Mouse (Mus musculus) cerebellum, adult 9-11 months (tissue): ENCODE data around the gene Arhgef10l.

Experiments
- DNase-seq: peaks from one replicate; pipeline ENCODE4 v3.0.0; 2022

The Arhgef10l gene

DNA sequence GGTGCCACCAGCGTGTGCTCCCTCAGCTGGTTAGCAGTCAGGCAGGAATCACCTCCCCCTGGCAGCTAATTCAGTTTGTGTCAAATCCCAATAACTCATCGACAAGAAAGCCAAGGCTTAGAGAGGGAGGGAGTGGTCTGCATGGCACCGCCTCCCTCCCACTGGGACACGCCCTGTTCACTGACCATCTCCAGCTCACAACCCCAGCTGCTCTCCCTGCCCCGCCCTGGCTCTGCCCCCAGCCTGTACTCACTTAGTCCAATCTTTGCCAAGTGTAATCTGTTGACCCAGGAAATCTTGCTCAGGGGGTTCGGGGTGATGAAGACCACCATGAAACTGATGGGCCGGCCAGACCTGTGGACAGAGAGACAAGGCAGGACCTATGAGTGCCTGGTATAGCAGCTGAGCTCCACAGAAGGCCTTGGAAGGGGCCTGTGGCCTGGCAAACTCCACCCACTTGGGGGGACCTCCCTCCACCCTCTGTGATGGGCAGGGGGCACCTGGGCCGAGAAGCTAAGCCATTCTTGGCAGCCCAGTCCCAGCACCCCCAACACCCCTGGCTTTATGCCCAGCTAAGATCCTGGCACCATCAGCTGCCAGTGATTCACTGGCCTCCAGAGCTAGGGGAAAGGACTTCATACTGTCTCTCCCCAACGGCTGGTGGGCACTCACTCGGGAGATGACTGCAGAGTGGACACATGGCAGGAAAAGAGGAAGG is 103.2 kb downstream of the Arhgef10l start:
- DNase-seq = no peak

DNA sequence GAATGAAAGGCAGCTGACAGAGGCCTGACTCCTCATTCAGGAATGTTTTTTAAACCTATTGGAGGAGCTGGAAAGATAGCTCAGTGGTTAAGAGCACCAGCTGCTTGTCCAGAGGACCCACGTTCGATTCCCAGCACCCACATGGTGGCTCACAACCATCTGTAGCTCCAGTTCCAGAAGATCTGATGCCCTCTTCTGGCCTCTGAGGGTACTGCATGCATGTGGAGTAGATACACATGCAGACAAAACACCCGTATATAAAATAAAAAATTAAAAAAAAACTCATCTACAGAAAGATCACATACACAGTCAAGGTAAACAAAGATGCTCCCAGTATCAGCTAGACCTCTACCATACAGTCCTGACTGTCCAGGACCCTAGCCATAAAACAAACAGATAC is 104.1 kb downstream of the Arhgef10l start:
- DNase-seq = no peak

DNA sequence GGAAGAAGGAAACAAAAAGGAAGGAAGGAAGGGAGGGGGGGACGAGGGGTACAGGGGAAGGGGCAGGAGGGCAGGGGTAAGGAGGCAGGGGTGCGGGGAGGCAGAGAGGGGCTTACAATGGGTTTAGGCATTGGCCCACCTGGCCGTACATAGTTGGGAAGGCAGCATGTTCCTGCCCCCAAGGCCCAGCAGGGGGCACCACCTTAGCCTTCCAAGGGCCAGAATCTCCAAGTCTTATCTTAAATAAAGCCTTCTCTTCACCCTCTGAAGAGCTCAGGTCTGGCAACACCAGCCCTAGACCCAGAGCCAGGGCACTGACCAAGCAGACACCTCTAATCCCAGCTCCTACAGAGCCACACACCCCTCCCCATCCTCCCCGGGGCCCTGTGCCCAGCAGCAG is 106.0 kb downstream of the Arhgef10l start:
- no peak for DNase-seq

DNA sequence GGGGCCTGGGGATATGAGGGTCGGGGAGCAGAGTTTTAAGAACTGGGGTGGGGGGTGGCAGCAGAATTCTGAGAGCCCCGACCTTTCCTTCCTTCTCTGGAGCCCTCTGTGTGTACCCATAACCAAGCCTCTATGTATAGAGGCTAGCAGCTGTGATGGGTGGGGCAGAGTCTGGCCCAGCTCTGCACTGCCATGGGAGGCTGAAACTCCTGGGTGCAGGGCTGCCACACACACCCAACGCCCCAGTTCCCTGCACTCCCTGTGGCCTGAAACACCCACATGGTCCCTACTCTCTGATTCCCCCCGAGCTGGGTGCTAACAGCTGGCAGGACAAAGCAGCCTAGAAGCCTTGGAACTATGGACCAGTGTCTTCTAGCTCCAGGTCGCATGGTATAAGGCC is 107.6 kb downstream of the Arhgef10l start:
- DNase-seq = no peak

DNA sequence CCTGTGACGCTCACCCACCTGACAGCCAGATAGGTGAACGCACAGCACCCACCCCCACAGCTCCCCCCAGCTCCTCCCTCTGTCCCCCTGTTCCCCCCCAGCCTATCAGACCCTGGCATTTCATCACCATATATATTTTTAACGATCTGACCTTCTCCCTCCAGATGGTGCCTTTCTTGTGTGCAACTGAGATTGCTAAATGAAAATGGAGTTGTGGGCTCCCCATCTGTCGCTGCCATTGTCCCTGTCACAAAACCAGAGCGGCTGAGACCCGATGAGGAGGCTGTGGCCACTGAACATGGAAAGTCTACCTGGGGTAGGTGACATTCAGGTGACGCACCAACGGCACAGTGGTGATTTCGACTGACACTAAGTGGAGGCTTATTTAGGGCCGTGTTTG is 109.3 kb downstream of the Arhgef10l start:
- no peak for DNase-seq

DNA sequence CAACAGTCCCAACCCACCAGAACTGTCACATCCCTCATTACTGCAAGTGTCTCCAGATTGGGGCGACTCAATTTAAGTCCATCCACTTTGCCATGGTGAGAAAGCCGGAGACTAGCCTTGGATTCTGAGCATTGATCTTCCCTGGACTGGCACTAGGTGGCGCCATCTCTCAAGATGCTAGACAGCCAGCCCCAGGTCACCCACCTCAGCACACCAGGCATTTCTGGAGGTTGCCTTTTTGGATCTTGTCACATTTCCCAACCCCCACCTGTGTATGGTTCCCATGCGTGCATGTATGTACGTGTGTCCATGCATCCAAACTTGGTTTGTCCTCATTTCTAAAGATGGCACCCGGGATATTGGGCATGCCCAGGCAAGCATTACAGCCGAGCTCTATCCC is 110.5 kb downstream of the Arhgef10l start:
- DNase-seq = peak; percentile 72

DNA sequence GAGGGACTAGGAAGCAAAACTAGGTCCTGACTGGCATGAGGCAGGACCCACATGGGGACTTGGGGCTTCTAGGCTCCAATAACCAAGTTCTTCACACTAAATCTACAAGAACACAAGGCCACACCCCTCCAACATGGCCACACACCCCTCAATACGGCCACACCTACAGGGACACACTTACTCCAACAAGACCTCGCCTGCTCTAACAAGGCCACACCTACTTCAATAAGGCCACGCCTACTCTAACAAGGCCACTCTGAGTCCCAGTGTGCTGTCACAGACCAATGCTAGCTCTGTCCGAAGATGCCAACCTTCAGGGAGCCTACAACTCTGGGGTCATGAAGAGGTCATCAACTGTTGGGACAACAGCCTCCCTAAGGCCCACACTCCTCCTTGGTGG is 111.3 kb downstream of the Arhgef10l start:
- DNase-seq = no peak

DNA sequence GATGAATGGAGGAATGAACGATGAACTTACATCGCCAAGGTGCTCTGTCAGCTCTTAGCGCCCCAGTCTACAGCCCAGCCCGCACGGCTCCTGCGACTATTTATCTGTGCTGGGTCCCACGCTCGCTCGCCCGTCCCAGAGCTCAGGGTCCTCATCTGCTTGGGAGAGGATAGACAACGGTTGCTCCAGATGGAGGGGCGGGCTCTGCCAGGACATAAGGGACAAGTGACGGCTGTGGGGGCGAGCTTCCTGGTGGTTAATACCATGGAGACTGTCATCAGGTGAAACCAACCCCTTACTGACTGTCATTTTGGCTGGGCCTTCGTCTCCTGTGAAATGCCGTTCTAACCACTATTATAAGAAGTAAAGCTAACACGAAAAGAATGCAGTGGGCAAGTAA is 114.0 kb downstream of the Arhgef10l start:
- DNase-seq = no peak

DNA sequence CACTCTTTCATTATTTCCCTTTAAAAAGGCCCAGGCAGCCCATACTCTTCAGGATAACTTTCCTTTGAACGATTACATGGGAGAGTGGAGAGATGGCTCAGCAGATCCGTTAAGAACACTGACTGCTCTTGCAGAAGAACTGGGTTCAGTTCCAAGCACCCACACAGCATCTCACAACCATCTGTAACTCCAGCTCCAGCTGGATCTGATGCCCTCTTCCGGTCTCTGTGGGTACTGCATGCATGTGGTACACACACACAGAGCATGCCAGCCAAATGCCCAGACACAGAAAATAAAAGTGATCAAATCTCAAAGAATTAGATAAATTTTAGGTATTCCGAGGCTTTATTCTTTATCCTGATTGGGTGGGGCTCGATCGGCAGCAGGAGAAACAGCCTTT is 115.1 kb downstream of the Arhgef10l start:
- no peak for DNase-seq

DNA sequence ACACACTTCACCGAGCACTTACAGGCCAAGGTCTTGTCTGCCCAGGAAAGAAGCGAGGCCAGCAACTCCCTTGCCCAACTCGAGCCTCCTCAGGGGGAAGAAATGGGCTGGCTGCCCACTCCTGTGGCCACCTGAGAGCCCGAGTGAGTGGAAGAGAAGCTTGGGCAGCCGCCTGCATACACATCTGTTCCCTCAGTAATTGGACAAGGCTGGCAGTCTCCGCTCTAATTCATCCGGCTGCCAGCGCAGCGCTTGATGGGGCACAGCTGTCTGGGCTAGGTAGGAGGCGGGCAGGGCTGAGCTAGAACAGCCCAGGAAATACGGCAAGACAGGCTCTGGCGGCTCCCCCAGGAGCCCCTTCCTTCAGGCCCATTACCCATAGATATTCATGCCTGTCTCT is 115.8 kb downstream of the Arhgef10l start:
- DNase-seq = no peak

DNA sequence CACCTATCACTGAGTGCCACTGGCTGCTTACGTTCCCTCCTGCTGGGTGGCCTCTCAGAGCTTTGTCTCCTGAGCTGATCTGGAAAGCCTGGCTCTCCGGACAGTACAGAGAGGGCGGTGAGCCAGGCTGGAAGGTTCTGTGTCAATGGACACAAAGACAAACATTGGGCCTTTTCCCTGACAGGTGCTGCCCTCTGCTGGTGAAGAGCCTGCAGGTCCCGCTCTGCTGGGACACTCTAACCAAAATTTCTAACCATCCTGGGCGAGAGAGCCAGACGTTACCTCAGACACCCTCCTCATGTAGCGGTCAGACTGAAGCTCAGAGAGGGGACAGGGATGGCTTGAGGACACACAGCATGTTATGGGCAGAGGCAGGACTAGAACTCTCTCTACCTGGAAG is 118.3 kb downstream of the Arhgef10l start:
- DNase-seq = peak; percentile 84

DNA sequence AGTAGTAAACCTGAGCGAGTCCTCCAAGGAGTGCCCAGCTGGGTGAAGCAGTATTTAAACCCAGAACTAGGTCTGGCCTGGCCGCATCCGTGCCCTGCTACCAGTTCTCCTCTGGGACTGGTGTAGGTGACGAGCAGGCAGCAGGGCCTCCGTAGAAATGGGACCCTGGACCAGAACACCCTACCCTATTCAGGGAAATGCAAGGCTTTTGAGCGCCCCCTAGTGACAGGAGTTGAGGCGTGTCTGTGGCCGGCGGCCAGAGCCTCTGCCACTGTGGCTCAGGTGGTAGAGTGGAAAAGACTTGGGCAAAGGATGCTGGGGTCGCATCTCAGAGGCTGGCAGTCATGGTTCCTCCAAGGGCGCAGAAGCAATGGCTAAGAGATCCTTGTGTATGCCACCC is 126.7 kb downstream of the Arhgef10l start:
- DNase-seq = peak; percentile 67

DNA sequence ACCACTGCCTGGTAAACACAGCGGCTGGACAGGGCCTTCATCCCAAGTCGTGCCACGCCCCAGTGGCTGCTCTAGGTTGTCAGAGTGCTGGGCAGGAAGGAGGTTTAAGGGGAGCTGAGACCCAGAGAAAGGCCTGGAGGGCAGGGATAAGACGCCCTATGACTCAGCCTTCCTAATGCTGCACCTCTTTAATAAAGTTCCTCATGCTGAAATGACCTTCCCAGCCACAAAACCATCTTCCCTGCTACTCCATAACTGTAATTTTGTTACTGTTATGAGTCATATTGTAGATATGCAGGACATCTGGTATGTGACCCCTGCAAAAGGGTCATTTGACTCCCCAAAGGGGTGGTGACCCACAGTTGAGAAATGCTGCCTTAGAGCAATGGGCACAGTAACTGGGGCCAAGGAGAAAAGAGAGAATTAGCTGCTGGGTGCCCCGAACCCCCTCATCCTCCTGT is 128.2 kb downstream of the Arhgef10l start:
- DNase-seq = no peak

DNA sequence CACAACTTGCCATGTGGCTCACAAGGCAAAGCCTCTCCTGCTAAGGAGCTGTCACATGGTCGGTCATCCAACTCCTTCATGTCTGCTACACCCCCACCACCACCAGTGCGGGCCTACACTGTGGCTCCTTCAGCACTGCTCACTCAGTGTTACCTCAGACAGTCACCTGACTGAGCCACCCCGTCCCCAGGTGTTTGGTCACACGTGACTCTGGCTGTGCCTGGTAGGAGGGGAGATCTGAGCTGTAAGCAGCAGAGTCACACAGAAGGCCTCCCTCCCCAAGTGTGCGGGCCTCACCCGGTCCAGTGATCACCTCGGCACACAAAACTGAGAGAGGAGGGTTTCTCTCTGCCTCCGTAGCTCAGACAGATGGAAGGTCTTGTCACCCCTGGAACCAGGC is 130.5 kb downstream of the Arhgef10l start:
- no peak for DNase-seq

DNA sequence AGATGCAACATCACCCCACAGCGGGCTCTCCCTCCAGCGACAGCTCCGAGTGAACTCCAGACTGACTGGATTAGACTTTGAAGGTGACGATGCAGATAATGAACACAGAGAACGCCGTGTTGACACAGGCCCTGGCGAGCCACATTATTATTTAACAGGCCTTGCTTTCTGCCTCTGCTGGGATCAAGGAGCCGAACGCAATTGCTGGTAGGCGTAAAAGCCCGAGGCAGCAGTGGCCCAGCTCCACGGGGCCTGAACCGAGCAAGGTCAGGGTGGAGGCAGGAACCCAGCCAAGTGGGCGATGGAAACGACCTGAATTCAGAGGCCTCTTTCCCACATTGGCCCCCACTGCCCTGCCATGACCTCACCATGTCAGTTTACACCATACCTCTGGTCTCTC is 133.5 kb downstream of the Arhgef10l start:
- no peak for DNase-seq

DNA sequence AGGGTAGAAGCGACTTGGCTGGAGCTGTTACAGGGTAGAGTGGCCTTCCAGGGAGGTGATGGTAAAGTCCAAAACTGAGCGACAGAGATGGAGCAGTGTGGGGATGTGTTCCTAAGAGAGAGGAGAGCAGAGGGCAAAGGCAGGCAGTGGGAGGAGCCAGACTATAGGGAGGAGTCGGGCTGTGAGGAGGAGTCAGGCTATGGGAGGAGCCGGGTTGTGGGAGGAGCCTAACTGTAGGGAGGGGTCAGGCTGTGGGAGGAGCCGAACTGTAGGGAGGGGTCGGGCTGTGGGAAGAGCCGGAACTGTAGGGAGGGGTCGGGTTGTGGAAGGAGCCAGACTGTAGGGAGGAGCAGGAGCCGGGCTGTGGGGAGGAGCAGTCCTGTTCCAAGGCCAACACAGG is 134.8 kb downstream of the Arhgef10l start:
- no peak for DNase-seq

DNA sequence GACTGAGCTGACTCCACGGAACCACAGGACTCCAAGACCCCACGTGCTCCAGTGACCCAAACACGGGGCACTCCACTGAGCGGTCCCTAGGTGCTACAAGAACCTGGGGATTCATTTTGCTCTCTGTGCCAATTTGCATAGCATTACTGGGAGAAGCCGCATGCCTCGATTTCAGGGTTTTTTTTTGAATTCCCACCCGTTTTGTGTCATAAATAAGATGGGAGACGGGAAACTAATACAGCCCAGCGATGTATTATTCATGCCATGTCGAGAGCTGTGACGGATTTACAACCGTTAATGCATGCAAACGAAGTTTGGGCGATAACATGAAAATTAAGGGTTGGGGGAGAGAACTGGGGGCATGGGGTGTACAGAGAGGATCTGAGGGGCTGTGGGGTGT is 136.1 kb downstream of the Arhgef10l start:
- DNase-seq = no peak

DNA sequence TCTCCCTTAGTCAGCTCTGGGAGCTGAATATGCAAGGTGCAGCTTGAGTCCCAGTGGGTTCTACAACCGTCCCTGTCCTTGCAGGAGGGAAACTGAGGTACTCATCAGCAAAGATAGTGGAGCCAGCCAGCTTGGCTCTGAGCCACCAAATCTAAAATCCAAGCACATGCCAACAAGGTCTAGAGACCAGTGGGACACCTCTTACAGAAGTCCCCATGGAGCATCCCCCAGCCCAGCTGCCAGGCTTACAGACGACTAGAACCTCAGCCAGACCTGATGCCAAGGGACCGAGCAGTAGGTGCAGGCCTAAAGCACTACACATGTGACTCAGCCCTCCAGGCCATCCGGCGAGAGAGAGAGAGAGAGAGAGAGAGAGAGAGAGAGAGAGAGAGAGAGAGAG is 137.4 kb downstream of the Arhgef10l start:
- DNase-seq = no peak

DNA sequence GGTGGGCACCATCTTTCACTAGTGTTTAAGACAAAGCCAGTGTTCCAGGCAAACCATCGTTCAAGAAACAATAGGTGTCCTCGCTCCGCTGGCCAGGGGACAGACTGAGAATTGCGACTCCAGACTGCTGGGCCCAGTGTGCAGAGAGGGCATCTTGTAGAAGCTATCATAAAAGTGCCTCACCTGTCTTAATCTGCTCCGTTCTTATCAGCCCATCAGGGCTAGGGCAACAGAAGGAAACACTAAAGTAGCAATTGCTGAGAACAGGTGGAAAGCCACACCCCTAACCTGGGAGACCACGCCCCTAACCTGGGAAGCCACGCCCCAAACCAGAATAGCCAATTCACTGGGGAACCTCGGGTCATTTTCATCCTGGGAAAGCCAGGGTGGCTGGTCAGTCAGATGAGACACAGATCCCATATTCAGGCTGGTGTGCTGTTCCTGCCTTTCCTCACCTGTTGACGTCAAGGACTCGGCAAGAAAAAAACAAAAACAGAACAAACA is 140.1 kb downstream of the Arhgef10l start:
- DNase-seq = no peak

DNA sequence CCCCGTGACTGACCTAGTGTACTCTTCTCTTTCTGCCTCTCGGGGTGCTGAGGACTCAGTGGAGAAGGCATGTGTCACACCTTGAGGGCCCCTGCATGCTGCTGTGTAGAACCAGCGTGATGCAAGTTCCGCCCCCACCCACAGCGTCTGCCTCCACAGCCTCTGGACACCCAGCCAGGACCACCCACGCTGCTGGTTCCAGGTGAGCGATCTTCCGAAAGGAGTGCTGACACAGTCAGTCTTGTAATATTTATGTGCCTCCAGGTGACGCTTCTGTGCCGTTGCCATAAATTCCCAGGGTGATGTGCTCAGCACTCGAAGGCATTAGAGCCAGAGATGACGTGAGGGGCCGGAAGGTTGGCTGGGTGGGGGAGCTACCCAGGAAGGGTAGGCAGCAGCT is 140.9 kb downstream of the Arhgef10l start:
- DNase-seq = no peak

DNA sequence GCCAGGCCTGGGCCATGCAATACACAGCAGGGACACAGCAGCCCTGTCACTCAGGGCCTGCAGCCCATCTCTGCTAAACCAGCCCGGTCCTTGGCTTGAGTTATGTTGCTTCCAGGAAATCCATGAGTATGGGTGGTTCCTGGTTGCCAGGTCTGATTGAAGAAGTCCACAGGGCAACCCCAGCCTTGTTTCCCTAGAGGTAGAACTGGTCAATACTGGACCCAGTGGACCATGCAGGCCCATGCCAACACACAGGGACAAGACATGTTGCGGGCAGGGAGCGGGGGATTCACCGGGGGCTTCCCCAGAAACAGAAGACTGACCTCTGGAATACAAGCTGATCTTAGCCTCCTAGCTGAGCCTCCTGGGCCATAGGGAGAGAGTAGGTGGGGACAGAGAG is 142.9 kb downstream of the Arhgef10l start:
- DNase-seq = no peak

DNA sequence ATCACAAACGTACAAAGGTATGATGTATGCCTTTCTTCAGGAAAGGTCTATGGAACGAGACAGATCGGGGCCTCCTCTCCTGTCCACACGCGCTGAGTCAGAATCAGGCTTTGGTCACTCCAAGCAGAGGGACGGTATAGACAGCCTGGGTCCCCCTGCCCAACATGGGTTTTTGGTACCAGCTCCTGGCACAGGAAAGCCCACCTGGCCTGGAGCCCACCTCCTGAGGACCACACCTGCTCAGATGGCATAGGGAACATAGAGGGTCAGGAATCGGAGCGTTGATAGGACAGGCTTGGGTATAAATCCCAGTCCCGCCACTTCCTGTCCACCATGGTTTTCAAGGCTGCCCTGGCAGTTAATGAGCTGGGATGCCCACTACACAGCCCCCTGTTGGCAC is 145.1 kb downstream of the Arhgef10l start:
- DNase-seq = no peak

DNA sequence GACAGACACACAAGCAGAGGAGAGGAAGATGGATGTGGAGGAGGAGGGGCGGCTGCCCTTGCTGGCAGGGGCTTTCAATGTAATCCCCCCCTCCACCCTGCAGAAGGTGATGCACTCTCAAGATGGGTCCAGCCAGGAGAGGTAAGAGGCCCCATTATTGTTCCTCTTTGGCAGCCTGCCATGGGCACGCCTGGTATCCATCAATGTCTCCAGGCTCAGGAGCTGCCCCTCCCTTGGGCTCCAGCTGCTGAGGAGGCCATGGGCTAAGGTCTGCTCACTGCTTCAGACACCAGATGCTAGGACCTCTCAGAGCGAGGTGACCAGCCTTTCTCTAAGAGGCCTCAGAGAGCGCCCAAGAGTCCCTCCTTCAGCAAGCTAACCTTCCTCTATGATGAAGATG is 152.0 kb downstream of the Arhgef10l start:
- DNase-seq = no peak

DNA sequence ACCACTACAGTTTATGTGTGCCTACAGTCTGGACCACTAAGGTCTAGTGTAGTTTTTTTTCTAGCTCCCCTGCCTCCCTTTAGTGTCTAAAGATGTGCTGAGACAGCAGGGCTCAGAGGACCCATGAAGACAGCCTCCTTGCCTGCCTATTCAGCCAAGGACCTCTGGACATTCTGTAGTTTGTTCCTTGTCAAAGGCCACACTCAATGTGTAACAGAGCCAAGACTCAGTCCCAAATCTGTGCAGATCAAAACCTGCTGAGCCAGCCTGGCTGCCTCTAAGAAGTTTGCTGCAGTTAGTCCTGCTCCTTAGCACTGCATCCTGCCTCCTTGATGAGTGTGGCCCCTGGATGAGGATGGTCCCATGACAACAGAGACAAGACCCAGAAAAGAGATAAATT is 156.0 kb downstream of the Arhgef10l start:
- no peak for DNase-seq

DNA sequence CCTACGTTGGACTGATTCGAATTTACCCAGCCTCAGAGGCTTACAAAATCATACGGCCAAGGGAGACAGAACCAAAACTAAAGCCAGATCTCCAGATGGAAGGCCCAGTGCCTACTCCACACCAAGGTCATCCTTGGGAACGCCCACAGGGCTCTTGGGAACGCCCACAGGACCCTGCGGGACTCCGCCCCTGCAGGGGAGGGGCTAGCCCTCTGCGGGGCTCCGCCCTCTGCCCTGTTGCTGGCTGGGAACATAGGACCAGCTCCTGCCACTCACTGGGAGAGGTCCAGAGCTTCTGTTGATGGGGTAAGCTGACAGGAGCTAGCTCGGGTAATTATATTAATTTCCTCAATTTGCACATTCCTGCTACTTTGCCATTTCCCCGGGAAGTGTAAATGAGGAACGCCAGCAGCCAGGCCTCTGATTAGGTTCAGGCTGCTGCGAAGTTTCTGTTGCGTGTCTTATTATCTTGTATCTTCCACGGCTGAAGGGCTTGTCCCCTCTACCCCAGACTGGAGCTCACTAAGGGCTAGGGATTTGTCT is 158.6 kb downstream of the Arhgef10l start:
- no peak for DNase-seq
